In the genomic region with DNA sequence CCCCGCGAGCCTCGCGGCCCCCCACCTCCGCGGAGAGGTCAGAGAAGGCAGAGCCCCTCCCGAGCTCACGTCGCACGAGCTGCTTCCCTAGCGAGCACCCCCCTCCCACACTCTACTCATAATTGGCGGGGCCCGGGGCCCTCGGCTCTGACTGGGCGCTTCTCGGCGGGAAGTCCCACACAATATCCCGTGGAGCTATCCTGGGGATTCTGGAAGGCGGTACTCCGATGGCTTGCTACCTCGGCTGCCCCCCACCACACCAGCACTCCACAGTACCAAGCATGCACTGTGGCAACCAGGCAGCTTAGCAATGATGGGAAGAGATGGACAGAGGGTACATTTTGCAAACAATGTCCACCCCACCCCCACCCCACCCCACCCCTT, we compare ENCODE assay signal across 9 mouse cellular contexts. TPM values are rescaled to one million over a fixed set of nuclear protein-coding genes. Genes with fewer than 3 reads are reported as not detected.
DNase-seq lines count a peak whose midpoint lies in the region; ATAC-seq and TF ChIP-seq lines count a peak whose summit lies in the region.
"Had no signal": no experiment of that assay in that cellular context is flagged by ENCODE, and none has a peak within 500 bp of the region (broad histone marks: within the 10 kb centered on the region; RNA-seq: fewer than 3 reads in every experiment).

No protein-coding gene starts in this region.

- 26% methylated on average over 8 of the region's 21 CpGs for WGBS in liver, embryonic 14.5 days (ENCODE audit: insufficient replicate concordance)

- peak overlapping the region; percentile 72 for H3K4me3 ChIP-seq in erythroblast, embryonic 14.5 days (replicated peaks)
- H3K4me3 ChIP-seq in testis, adult 2 months (ENCODE audit: control insufficient read depth, low read depth, low read length) = peak overlapping the region; percentile 84
- peak overlapping the region; percentile 63 to 67 for H3K4me3 ChIP-seq in liver, embryonic 14.5 days (ENCODE audit: insufficient read depth in 1 of 2, low read depth in 2 of 2, low read length in 2 of 2)

- no peak overlapping the region for H3K9ac ChIP-seq in liver, embryonic 14.5 days (replicated peaks)

- H3K27me3 ChIP-seq in erythroblast, embryonic 14.5 days (ENCODE audit: control insufficient read depth) = peaks cover 35% of the 10 kb centered on the region
- no peaks in the 10 kb centered on the region for H3K27me3 ChIP-seq in testis, adult 2 months (ENCODE audit: control insufficient read depth, insufficient read depth, low read length)
- H3K27me3 ChIP-seq in liver, embryonic 14.5 days (ENCODE audit: control insufficient read depth, insufficient read depth, low read length) = no peaks in the 10 kb centered on the region

- H3K4me1 ChIP-seq in erythroblast, embryonic 14.5 days (ENCODE audit: control insufficient read depth) = peaks cover 25% of the 10 kb centered on the region
- H3K4me1 ChIP-seq in testis, adult 2 months (ENCODE audit: control insufficient read depth, insufficient read depth, low read length) = peaks cover 5% of the 10 kb centered on the region
- peaks cover 0 to 9% of the 10 kb centered on the region in 2 experiments; a peak in 3 of 4 replicates for H3K4me1 ChIP-seq in liver, embryonic 14.5 days (replicated peaks; ENCODE audit: control insufficient read depth in 2 of 2, insufficient read depth in 2 of 2, low read length in 1 of 2)

- TF ChIP-seq CTCF in testis, adult 2 months (IDR thresholded peaks at IDR 0.05; ENCODE audit: control insufficient read depth, insufficient read depth, insufficient replicate concordance, low read depth, low read length) = no peak
- no peak for TF ChIP-seq CTCF in liver, embryonic 14.5 days (IDR thresholded peaks at IDR 0.05; ENCODE audit: low read depth)

- TF ChIP-seq EP300 in liver, embryonic 14.5 days (IDR thresholded peaks at IDR 0.05; ENCODE audit: low read depth) = no peak

- no peaks in the 10 kb centered on the region for H3K36me3 ChIP-seq in erythroblast, embryonic 14.5 days (ENCODE audit: control insufficient read depth)
- no peaks in the 10 kb centered on the region for H3K36me3 ChIP-seq in testis, adult 2 months (ENCODE audit: control insufficient read depth, insufficient read depth, low read length)
- H3K36me3 ChIP-seq in liver, embryonic 14.5 days (replicated peaks; ENCODE audit: control insufficient read depth, insufficient read depth, low read depth) = no peaks in the 10 kb centered on the region

- no peak for DNase-seq in testis, postnatal 14 days (ENCODE audit: low spot score)
- no peak for DNase-seq in liver, embryonic 14.5 days (ENCODE audit: low read depth in 3 of 3, low spot score in 3 of 3)
- peak; percentile 5 for DNase-seq in yolk sac, embryonic 10.5 days (ENCODE audit: low spot score)
- DNase-seq in left cerebral cortex, adult 9 months (ENCODE audit: low spot score in 2 of 2) = no peak
- DNase-seq in ovary, postnatal 14 days (ENCODE audit: low spot score) = no peak
- DNase-seq: cerebellum, adult 18-20 months had no signal

- TF ChIP-seq POLR2A in testis, adult 2 months (IDR thresholded peaks at IDR 0.05; ENCODE audit: control insufficient read depth, low read depth, low read length) = no peak

- no peak overlapping the region for H3K27ac ChIP-seq in testis, adult 2 months (ENCODE audit: control insufficient read depth, insufficient read depth, low read depth, low read length)
- H3K27ac ChIP-seq in liver, embryonic 14.5 days = no peak overlapping the region

- ATAC-seq in erythroblast, adult 5-6 weeks (replicated peaks; ENCODE audit: low FRiP score, poor library complexity, severe bottlenecking) = no peak
- peak; percentile 34; the same call in 1 of the 2 replicates for ATAC-seq in liver, embryonic 14.5 days (ENCODE audit: insufficient read depth)

- peak overlapping the region; percentile 73 for H3K4me2 ChIP-seq in liver, embryonic 14.5 days (ENCODE audit: low read depth)

- peaks cover 9% of the 10 kb centered on the region for H3K9me3 ChIP-seq in erythroblast, embryonic 14.5 days (ENCODE audit: control insufficient read depth, low read length)
- no peaks in the 10 kb centered on the region for H3K9me3 ChIP-seq in liver, embryonic 14.5 days (ENCODE audit: control insufficient read depth, low read length)

RNA-seq across cellular contexts. Expression of gene Elf4, which starts 8.4 kb away (rescaled TPM):
- polyA plus RNA-seq in erythroblast, embryonic 14.5 days (2012) = 0.06 and 0.09 TPM in 2 replicates
- 24.5 and 26.5 TPM in 2 replicates for total RNA-seq in erythroblast, adult 5-6 weeks (2015; ENCODE audit: low replicate concordance)
- 2.9 and 6.3 TPM in 2 replicates for total RNA-seq in erythroblast, adult 5-6 weeks (2017; ENCODE audit: low replicate concordance)
- polyA plus RNA-seq in testis, adult 2 months (2012; rRNA removed) = 2.7 and 4.4 TPM in 2 replicates
- 3.5 and 3.8 TPM in 2 replicates for polyA plus RNA-seq in liver, embryonic 14.5 days (2012; rRNA removed)
- polyA plus RNA-seq in liver, embryonic 14.5 days (2014; fragmentation: Nextera tagmentation; extraction: Ambion mirVana) = 2.5 and 2.6 TPM in 2 replicates

RNA-seq across cellular contexts. Expression of gene Aifm1, which starts 58.9 kb away (rescaled TPM):
- 0.25 and 0.31 TPM in 2 replicates for polyA plus RNA-seq in erythroblast, embryonic 14.5 days (2012)
- total RNA-seq in erythroblast, adult 5-6 weeks (2015; ENCODE audit: low replicate concordance) = 14.6 and 16.3 TPM in 2 replicates
- 11.8 and 18.1 TPM in 2 replicates for total RNA-seq in erythroblast, adult 5-6 weeks (2017; ENCODE audit: low replicate concordance)
- 4.6 and 5.6 TPM in 2 replicates for polyA plus RNA-seq in testis, adult 2 months (2012; rRNA removed)
- polyA plus RNA-seq in liver, embryonic 14.5 days (2012; rRNA removed) = 23.9 and 34.6 TPM in 2 replicates
- 51.4 and 56.8 TPM in 2 replicates for polyA plus RNA-seq in liver, embryonic 14.5 days (2014; fragmentation: Nextera tagmentation; extraction: Ambion mirVana)
